Mouse (Mus musculus): ENCODE data around the gene Osbpl5.

Osbpl5 gene

DNA sequence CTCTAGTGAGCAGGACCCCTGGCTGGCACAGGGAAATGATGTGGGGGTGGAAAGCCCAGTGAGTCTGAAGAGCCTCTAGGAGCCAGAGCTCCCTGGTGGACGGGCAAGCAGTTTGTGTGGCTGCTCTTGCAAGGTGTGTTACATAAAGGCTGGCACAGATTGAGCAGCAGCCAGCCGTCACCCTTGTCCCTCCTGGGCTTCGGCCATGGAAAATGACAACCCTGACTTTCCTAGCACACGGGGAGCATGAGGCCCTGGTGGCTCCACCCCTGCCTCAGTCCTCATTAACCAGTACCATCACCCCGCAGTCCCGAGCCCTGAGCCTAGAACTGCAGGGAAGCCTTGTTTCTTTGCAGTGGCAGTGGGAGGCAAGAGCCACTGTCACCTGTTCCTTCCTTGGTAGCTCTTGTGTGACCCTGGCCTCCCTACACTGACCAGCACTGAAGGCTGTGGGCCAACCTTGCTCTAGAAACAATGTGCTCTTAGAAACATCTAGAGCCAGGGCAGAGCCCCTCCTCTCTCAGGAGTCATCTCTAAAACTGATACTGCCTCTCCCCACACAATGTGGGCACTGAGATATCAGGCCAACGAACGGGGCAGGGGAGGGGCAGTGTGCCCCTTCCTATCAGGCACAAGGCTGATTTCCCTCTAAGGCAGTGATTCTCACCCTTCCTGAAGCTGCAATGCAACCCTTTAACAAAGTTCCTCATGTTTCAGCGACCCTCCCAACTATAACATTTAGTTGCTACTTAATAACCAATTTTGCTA is 1.2 kb downstream of the Osbpl5 start:
- no peak for DNase-seq (ENCODE audit: low read depth in 2 of 2, low spot score in 2 of 2)

DNA sequence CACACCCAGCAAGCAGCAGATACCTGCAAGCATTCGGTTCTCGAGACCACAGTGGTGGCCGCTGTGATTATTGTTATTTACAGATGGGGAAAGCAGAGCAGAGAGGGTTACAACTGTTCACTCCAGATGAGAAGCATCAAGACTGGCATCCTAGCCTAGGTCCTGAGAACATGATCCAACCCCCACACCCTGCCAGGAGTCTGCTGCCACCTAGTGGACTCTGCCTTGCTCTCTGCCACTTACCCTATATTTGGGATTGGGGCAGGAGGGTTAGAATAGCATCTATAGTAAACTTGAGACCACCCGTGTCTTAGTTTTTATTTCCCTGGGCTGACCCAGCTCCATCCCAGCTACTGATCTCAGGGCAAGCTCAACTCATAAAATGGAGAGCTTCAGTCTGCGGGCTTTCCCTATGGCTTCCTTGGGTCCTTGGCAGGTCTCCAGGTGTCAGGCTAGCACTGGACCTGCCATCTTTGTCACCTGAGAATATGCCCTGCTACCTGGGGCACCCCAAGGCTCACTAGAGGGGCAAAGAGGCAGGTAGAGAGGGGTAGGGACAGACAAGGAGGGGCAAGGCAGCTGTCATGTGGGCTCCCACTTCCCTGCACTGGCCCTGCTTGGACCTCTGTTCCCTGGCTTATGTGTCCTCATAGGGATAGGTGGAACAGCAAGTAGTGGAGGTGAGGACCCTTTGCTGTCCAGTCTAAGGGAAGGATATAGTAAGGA is 2.6 kb downstream of the Osbpl5 start:
- DNase-seq (ENCODE audit: low read depth in 2 of 2, low spot score in 2 of 2) = peak; percentile 53 to 61

DNA sequence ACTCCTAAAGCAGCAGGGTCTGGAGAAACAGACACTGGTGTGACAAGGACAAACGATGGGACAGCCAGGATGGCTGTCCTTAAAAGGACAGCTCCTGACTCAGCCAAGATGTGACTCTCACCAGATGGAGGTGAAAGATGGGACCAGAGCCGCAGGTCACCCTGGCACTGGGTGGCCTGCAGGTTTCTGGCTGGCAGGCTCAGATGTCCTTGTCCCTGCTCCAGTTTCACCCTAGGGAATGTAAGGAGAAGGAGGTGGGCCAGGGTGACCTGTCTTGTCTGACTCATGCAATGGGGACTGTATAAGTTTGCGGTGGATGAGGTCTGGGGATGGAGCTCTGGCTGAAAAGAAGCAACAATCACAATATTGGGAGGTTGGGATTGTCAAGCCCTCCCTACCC is 4.2 kb downstream of the Osbpl5 start:
- DNase-seq (ENCODE audit: low read depth in 2 of 2, low spot score in 2 of 2) = no peak

DNA sequence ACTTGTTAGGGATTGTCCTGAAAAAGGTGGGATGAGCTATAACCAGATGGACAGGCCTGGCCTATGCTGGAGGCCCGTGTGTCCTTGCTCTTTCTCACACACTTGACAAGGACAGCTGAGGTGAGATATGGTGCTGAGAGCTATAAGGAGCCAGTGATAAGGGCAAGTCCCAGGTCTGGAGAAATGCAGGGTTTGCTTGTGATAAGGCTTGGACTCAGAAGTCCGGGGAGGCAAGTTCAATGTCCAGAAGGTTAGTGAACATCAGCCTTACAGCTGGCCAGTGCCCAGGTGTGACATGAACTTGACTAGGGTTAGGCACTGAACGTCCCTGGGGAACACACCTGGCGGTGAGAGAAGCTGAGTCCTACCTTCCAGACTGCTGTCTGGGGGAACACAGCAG is 4.7 kb downstream of the Osbpl5 start:
- DNase-seq (ENCODE audit: low read depth in 2 of 2, low spot score in 2 of 2) = no peak

DNA sequence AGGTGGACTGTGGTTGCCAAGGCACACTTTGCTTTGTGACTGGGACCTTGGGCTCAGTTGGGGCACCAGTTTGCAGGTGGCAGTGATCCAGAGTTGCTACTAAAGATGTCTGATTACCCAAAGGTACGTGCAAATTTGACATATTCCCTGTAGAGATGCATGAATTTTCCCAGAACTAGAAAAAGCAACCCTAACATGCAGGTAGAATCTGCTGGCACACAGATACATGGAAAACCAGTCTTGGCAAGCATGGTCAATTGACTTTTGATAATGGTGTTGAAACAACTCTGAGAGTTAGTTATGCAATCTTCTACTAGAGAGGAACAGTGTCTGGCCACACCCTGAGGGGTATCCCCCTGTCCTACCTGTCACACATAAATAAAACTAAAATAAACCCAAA is 5.4 kb downstream of the Osbpl5 start:
- DNase-seq (ENCODE audit: low read depth in 2 of 2, low spot score in 2 of 2) = no peak

DNA sequence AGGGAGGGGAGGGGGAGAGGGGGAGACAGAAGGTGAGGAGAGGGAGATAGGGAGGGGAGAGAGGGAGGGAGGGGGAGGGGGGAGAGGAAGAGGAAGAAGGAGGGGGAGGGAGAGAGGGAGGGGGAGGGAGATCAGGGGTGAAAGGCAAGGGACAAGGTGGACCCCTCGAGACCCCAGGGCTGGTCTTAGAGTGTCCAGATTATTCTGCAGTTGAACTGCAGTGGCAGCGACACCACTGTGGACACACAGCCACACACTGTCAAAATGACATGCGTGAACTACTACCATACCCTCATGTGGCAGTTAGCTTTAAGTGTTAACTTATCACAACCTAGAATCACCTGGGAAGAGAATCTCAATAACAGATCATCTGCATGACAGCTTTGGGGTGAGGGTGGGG is 7.7 kb downstream of the Osbpl5 start:
- DNase-seq (ENCODE audit: low read depth in 2 of 2, low spot score in 2 of 2) = no peak

DNA sequence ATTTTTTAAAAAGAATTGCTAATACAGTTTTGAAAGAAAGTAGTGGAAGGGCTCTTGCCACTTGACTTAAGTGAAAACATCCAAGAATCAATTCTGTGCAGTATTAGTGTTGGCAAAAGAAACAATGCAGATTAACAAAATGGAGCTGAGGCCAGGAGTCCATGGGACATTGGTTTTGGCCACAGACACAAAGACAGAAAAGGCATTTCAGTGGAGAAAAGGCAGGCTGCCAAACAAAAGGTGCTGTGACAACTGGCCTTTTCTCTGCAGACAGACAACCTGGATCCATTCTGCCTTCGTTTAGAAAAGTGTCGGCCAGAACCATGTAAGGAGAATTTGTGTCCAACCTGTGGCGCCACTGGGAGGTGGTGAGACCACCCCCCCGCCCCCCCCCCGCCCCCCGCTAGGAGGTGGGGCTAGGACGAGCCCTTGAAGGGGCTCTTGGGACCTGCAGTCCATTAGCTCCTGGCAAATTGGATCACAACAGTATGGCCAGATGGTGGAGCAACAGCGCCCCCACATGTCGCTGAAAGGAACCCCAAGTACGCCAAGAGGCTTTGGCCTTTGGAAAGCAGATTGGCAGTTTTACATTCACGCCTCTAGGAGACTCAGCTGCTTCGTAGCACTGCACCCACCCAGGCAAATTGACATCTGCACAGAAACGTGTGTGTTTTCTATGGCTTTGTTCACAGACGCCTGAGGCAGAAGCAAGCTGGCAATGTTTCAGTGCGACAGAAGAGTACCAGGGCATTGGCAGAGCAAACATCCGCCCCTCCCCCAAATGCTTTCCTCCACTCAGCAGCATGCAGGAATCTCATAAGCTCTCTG is 8.5 kb downstream of the Osbpl5 start:
- peak; percentile 76 to 85 for DNase-seq (ENCODE audit: low read depth in 2 of 2, low spot score in 2 of 2)

DNA sequence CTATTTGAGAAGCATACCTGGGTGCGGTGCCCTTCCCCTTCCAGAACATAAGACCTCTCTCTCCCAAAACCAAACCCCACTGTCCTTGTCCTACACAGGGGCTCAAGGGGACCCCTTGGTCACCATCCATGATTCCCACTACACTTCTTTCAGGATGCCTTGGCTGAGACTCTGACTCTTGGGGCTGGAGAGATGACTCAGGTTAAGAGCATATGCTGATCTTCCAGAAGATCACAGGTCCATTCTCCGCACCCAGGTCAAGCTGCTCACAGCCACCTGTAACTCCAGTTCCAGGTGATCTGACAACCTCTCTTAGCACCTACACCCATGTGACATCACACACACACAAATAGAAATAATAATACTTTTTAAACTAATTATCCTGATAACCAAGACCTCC is 16.1 kb downstream of the Osbpl5 start:
- DNase-seq (ENCODE audit: low read depth in 2 of 2, low spot score in 2 of 2) = no peak

DNA sequence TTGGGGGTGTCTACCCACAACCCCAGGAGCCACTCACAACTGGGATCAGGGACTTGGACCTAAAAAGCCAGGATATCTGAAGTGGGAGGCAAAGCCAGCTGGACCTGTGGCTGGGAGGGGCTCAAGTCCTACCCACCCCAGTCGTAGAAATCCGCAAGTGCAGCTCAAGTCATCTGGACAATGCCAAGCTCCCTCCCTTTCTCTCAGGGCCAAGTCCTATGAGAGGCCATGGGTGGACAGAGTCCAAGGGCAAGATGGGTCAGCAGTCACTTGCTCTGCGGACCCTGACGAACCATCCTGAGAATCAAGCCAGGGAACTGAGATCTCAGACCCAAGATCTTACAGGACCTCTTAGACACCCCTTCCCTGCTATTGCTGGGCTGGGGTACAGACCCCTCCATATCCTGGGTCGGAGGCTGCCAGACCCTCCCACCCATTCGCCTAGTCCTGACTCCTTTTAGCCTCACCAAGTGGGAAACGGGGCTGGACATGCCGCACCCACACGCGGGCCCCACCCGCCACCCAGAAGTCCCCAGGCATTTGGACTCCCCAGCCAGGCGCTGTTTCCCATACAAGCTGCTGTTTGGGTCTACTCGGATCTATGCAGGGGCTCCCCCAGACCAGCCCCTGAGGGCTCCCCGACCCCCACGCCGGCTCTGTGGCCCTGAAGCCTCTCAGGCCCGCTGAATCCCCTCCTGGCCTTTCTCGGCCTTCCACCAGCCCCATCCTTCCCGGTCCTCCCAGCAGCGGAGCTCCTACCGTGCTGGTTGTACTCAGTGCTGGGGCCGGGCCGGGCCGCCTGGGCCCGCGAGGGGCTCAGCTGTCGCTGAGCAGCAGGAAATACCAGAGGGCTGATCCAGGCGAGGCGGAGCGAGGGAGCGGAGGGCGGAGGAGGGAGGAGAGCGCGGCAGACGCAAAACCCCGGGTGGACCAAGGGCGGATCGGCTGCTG is 17.0 kb downstream of the Osbpl5 start:
- peak; percentile 47 to 60 for DNase-seq (ENCODE audit: low read depth in 2 of 2, low spot score in 2 of 2)

DNA sequence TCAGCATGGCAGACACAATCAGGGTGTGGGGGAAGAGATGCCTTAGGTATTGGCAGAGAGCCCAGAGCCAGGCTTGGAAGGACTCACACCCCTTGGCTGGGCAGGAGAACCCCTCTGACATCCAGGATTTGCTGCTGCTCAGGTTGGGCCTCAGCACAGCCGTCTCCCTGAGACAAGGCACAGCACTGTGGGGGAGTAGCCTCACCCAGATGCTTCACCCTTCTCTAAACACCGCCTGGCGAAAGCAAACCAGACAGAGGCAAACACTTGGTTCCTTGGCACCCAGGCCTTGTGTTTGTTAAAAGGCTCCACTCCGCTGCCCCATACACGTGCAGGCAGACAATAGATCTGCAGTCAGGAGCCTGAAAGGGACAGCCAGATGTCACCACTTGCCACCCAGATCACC is 18.2 kb downstream of the Osbpl5 start:
- no peak for DNase-seq (ENCODE audit: low read depth in 2 of 2, low spot score in 2 of 2)

DNA sequence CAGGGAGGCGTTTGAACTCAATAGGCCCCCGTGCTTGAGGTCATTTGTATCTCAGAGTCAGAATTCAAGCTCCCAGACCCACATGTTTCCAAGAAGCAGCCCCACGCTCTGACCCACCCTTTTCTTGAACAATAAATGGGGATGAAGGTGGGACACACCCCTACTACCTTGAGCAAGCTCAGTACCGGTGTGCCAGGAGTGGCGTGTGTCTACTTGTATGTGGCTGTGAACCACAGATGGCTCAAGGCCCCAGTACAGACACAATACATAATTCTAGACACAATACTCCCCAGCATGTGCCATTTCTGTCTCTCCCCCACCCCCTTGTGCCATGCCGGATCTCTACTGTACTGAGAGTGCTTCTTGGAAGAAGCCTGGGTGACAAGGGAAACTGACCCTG is 18.6 kb downstream of the Osbpl5 start:
- DNase-seq (ENCODE audit: low read depth in 2 of 2, low spot score in 2 of 2) = no peak

DNA sequence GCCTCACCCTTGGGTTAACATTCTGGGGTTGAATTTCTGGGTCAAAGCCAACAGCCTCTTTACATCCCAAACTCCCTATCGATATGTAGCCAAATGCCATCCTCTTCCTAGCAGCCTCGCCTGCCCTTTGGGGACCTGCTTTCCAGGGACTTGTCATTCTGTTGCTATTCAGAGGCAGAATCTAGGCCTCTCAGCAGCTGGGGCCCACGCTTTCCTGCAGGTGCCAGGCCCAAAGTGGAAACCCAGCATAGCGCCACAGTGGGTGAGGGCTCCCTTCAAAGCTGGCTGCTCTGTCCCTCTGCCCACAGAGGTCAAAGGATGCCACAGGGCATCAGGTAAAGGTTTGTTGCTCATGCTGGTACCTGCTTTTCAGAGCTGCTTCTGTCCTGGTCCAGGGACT is 23.0 kb downstream of the Osbpl5 start:
- DNase-seq (ENCODE audit: low read depth in 2 of 2, low spot score in 2 of 2) = no peak

DNA sequence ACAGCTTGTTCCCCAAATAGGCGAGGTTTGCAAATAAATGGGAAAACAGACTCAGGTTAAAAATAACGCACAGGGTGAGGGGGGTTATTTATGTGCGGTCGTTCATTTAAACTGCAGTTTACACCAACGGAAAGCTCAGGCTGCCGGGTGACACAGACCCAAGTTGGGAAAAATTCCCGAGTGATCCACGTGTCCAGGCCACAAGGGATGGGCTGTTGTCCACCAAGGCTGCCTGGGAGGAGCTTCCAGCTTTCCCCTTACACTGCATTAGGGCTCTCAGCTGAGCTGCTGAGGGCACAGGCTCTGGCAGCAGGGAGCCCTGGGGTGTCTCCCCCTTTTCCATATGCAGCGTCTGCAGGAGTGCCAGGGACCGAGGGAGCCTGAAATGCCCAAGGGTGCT is 26.9 kb downstream of the Osbpl5 start:
- DNase-seq (ENCODE audit: low read depth in 2 of 2, low spot score in 2 of 2) = no peak

DNA sequence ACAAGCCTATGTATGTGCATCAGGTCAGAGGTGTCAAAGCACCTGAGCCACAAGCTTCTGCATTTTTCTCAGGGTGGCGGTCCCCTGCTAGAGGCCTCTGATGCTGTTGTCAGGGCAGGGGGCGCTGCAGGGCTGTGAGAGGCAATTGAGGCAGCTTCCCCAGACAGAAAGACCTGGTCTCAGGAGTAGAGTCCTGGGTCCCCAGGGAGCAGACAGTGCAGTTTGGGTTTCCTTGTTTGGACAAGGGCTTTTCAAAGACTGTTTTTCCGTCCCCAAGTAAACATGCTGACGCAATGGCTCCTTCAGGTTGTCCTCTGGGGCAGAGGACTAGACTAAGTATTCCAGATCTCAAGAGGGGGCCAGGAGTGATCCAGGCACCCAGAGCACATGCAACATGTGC is 30.4 kb downstream of the Osbpl5 start:
- no peak for DNase-seq (ENCODE audit: low read depth in 2 of 2, low spot score in 2 of 2)

DNA sequence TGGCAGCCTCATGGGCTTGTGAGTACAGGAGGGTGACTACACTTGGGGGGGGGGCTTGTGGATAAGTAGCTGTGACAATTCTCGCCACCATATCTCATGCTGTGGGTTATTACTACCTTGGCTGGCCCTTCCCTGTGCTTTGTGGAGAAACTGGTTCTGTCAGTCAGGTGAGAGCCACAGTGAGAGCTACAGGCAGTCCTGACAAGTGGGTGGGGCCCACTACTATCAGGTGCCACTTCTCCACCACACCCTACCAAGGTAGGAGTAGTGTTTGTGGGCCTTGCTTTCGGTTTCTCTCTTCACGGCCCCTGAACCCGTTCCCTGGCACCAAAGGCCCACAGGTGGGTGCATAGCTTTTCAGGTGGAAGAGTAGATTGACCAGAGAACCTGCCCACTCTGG is 32.9 kb downstream of the Osbpl5 start:
- DNase-seq (ENCODE audit: low read depth in 2 of 2, low spot score in 2 of 2) = no peak

DNA sequence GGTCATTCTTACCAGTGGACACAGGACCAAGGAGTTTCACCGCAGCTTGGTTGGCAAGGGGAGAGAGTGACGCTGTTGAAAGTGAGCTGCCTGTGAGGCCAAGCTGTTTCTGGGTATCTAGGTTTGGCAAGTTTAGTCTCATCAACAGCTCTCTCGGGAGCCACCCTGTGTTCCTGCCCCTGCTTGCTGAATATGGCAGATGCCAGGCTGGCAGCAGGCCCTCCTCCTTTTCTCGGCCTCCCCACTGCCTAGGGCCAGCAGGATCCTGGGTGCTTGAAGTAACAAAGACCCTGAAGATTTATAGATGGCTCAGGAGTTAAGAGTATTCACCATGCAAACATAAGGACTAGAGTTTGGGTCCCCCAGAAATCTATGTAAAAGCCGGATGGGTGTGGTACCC is 34.1 kb downstream of the Osbpl5 start:
- no peak for DNase-seq (ENCODE audit: low read depth in 2 of 2, low spot score in 2 of 2)

DNA sequence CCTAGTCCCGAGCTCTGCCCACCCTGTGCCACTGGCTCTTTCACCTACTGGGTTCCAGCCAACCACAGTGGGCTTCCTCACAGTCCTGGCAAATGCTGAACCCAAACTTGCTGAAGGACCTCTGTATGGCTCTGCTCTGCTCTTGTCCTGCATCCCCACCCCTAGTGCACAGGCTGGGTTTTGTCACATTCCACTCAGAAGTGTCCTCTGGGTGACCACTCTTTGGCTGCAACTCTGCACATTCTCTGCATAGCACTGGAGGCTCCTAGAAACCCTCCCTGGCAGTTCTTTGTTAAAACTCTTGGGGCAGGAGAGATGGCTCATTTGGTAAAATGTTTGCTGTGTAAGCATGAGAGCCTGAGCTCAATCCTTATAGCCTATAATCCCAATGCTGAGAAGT is 39.0 kb downstream of the Osbpl5 start:
- no peak for DNase-seq (ENCODE audit: low read depth in 2 of 2, low spot score in 2 of 2)

DNA sequence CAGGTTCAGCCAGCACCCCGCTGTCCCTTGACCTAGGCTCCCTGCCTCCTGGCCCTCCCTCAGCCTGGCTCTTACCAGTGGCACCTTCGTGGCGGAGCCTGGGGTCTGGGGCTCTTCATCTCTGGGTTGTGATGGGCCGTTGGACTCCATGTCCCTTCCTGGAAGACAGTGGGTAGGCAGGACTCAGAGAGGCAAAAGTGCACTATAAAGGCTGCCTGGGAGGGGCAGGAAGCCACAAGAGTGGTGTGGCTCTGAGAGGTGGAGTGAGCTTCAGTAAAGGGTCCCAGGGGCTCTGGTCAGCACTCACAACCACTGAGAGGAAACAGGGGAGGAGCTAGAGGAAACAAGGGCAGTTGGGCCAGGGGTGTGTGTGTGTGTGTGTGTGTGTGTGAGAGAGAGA is 43.4 kb downstream of the Osbpl5 start:
- peak; percentile 19 to 25 for DNase-seq (ENCODE audit: low read depth in 2 of 2, low spot score in 2 of 2)

DNA sequence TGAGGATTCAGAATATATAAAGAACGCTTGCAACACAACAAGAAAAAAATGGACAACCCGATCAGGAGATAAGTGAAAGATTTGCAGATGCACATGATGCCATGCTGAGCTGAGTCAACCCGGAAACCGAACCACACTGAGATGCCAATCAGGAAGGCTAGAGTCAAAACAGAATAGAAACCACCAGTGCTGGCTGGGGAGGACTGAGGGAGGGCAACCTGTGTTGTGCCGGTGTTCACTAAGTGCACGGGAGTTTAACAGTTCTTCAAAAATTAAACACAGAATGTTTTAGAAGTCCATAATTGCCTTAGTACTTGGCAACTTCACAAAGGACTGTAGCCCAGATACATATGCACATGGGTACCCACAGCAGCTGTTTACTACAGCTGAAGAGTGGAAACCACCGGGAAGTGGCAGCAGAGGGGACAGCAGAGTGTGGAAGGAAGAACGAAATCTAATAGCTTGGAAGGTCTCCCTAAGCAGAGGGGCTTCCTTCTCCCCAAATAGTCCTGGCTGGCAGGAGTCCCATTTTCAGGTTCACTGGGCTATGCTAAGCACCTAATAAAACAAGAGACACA is 43.9 kb downstream of the Osbpl5 start:
- DNase-seq (ENCODE audit: low read depth in 2 of 2, low spot score in 2 of 2) = peak; percentile 35 to 44

DNA sequence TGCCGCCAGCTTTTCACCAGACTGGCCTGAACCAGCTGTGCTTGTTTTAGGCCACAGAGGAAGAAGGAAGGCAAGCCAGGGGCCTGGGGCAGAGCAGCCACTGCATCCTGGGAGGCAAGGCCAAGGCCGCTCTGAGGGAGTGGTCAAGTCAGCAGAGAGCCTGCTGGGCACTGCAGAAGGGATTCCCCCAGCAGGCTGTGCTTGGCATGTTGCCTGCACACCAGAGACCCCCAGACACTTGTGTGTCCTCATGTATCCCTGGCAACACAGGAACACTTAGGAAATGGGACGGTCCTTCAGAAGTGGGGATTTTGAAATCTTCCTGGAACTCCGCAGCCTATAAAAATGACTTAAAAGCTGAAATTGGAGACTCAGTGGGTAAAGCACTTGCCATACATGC is 44.8 kb downstream of the Osbpl5 start:
- no peak for DNase-seq (ENCODE audit: low read depth in 2 of 2, low spot score in 2 of 2)

DNA sequence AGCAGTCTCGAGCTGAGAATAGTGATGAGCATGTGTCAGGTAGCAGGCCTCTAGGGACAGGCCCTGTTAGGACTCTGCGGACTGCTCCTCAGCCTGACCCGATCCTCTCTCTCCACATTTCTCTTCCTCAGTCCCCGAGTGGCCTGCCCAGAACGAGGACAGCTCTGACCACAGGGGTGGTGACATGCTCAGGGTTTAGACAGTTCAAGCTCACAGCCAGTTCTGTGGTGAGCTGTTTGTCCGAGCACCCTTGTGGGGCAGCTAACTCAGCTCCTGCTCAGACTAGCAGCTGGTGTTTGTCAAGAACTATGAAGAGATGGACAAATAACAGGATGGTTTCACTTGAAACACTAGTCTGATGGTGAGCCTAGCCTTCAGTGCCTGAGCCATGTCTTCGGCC is 45.4 kb downstream of the Osbpl5 start:
- no peak for DNase-seq (ENCODE audit: low read depth in 2 of 2, low spot score in 2 of 2)
